ENCODE assay signal across 15 mouse cellular contexts in genomic region chr3:122376011-122376410, GRCm38 (mm10).
DNase-seq lines count a peak whose midpoint lies in the region; ATAC-seq and TF ChIP-seq lines count a peak whose summit lies in the region.
"Had no signal": no experiment of that assay in that cellular context is flagged by ENCODE, and none has a peak within 500 bp of the region (broad histone marks: within the 10 kb centered on the region; RNA-seq: fewer than 3 reads in every experiment).

No protein-coding gene starts in this region.

- no peaks in the 10 kb centered on the region for H3K36me3 ChIP-seq in forebrain, embryonic 10.5 days (replicated peaks)
- no peaks in the 10 kb centered on the region for H3K36me3 ChIP-seq in forebrain, embryonic 15.5 days
- H3K36me3 ChIP-seq in kidney, embryonic 14.5 days (ENCODE audit: control insufficient read depth, insufficient read depth, low read length): no peaks in the 10 kb centered on the region
- H3K36me3 ChIP-seq in CH12.LX (replicated peaks in 1 of 2; ENCODE audit: control insufficient read depth in 1 of 2, insufficient read depth in 1 of 2, low read length in 1 of 2): peaks cover 2 to 3% of the 10 kb centered on the region in 2 experiments
- no peaks in the 10 kb centered on the region for H3K36me3 ChIP-seq in embryonic facial prominence, embryonic 14.5 days (ENCODE audit: control insufficient read depth, insufficient read depth, low read length)

- peaks cover 7% of the 10 kb centered on the region; the same call in 1 of the 2 replicates for H3K27me3 ChIP-seq in forebrain, embryonic 10.5 days (ENCODE audit: poor library complexity, severe bottlenecking)
- no peaks in the 10 kb centered on the region for H3K27me3 ChIP-seq in forebrain, embryonic 15.5 days
- no peaks in the 10 kb centered on the region for H3K27me3 ChIP-seq in kidney, embryonic 14.5 days (ENCODE audit: control insufficient read depth, insufficient read depth, low read length)
- no peaks in the 10 kb centered on the region for H3K27me3 ChIP-seq in CH12.LX (replicated peaks)
- no peaks in the 10 kb centered on the region for H3K27me3 ChIP-seq in embryonic facial prominence, embryonic 14.5 days (replicated peaks; ENCODE audit: control insufficient read depth, insufficient read depth, low read length)
- H3K27me3 ChIP-seq: forebrain, embryonic 13.5 days had no signal

- in situ Hi-C loops in CH12.LX (cut with MboI; ENCODE audit: low pct_ligation_motif_present, low pct_unique_long_range_greater_than_20kb, low sequenced_read_pairs): no loop called here

- no peak overlapping the region for H3K4me2 ChIP-seq in forebrain, embryonic 15.5 days (replicated peaks)
- H3K4me2 ChIP-seq in kidney, embryonic 14.5 days (replicated peaks; ENCODE audit: low read depth, low read length): no peak overlapping the region
- no peak overlapping the region for H3K4me2 ChIP-seq in CH12.LX (ENCODE audit: insufficient read depth, low read depth, poor library complexity, severe bottlenecking)
- no peak overlapping the region for H3K4me2 ChIP-seq in embryonic facial prominence, embryonic 14.5 days (ENCODE audit: low read depth, low read length)
- H3K4me2 ChIP-seq: forebrain, embryonic 13.5 days had no signal

- H3K9me3 ChIP-seq in forebrain, embryonic 10.5 days: no peaks in the 10 kb centered on the region
- H3K9me3 ChIP-seq in forebrain, embryonic 15.5 days: no peaks in the 10 kb centered on the region
- H3K9me3 ChIP-seq in kidney, embryonic 14.5 days (ENCODE audit: control insufficient read depth, low read length): no peaks in the 10 kb centered on the region
- no peaks in the 10 kb centered on the region for H3K9me3 ChIP-seq in CH12.LX (replicated peaks; ENCODE audit: low read length)
- H3K9me3 ChIP-seq in embryonic facial prominence, embryonic 14.5 days (ENCODE audit: control insufficient read depth, low read length): no peaks in the 10 kb centered on the region
- H3K9me3 ChIP-seq: forebrain, embryonic 13.5 days had no signal

- peaks cover 36% of the 10 kb centered on the region for H3K4me1 ChIP-seq in forebrain, embryonic 10.5 days
- H3K4me1 ChIP-seq in forebrain, embryonic 15.5 days: peaks cover 16% of the 10 kb centered on the region
- H3K4me1 ChIP-seq in kidney, embryonic 14.5 days (ENCODE audit: control insufficient read depth, insufficient read depth, low read length): peaks cover 10% of the 10 kb centered on the region
- H3K4me1 ChIP-seq in CH12.LX (ENCODE audit: control insufficient read depth in 1 of 2, insufficient read depth in 2 of 2): peaks cover 45 to 84% of the 10 kb centered on the region in 2 experiments
- H3K4me1 ChIP-seq in embryonic facial prominence, embryonic 14.5 days (ENCODE audit: control insufficient read depth, insufficient read depth, low read length): peaks cover 17% of the 10 kb centered on the region

- H3K4me3 ChIP-seq in forebrain, embryonic 10.5 days: 0 out of 2 replicates have a peak overlapping the region, but pooled peaks have one; percentile 8
- no peak overlapping the region for H3K4me3 ChIP-seq in forebrain, embryonic 15.5 days
- no peak overlapping the region for H3K4me3 ChIP-seq in kidney, embryonic 14.5 days (ENCODE audit: low read length)
- H3K4me3 ChIP-seq in CH12.LX (replicated peaks in 1 of 3; ENCODE audit: low read depth in 2 of 3, low read length in 2 of 3, poor library complexity in 1 of 3): no peak overlapping the region
- no peak overlapping the region for H3K4me3 ChIP-seq in embryonic facial prominence, embryonic 14.5 days (ENCODE audit: low read depth, low read length)
- H3K4me3 ChIP-seq: forebrain, embryonic 13.5 days; gastrocnemius, adult 2 months had no signal

- TF ChIP-seq POLR2A in CH12.LX (IDR thresholded peaks at IDR 0.05; ENCODE audit: low read depth, low read length): no peak

- peak overlapping the region; percentile 80 for H3K27ac ChIP-seq in forebrain, embryonic 10.5 days
- H3K27ac ChIP-seq in forebrain, embryonic 15.5 days (replicated peaks): no peak overlapping the region
- 0 out of 2 replicates have a peak overlapping the region, but pooled peaks have one; percentile 7 for H3K27ac ChIP-seq in kidney, embryonic 14.5 days (ENCODE audit: low read depth, low read length)
- H3K27ac ChIP-seq in CH12.LX (ENCODE audit: insufficient read depth, low read depth): no peak overlapping the region
- no peak overlapping the region for H3K27ac ChIP-seq in embryonic facial prominence, embryonic 14.5 days (replicated peaks; ENCODE audit: low read depth, low read length)
- H3K27ac ChIP-seq: forebrain, embryonic 13.5 days; gastrocnemius, adult 2 months; liver, embryonic 14.5 days had no signal

- TF ChIP-seq CTCF in CH12.LX (conservative IDR thresholded peaks at IDR 0.05 in 1 of 2, IDR thresholded peaks at IDR 0.05 in 1 of 2; ENCODE audit: low read depth in 2 of 2, low read length in 2 of 2): no peak

- no peak for DNase-seq in forebrain, embryonic 10.5 days (ENCODE audit: extremely low spot score, low spot score)
- DNase-seq in kidney, postnatal 14 days: no peak
- no peak for DNase-seq in CH12.LX (ENCODE audit: extremely low read depth)
- DNase-seq in embryonic facial prominence, embryonic 14.5 days (ENCODE audit: low spot score): peak; percentile 35
- DNase-seq in spleen, adult 12 weeks (ENCODE audit: low spot score): no peak
- no peak for DNase-seq in adrenal gland, postnatal 4 days (ENCODE audit: low spot score in 2 of 2)
- DNase-seq: cerebellum, adult 11 months; gastrocnemius, adult 2 months; kidney, adult 9 months; layer of hippocampus, adult 9-11 months; right cerebral cortex, postnatal 14 days had no signal

- ATAC-seq in forebrain, embryonic 15.5 days (replicated peaks): no peak
- ATAC-seq in kidney, embryonic 14.5 days (ENCODE audit: low FRiP score, low TSS enrichment): peak; percentile 41; the same call in 1 of the 2 replicates
- no peak; the same call in 1 of the 2 replicates for ATAC-seq in embryonic facial prominence, embryonic 14.5 days (ENCODE audit: low read depth)

- no peak for TF ChIP-seq EP300 in CH12.LX (IDR thresholded peaks at IDR 0.05; ENCODE audit: low read length)

- TF ChIP-seq RAD21 in CH12.LX (IDR thresholded peaks at IDR 0.05; ENCODE audit: low read depth, low read length): no peak

- no peak overlapping the region for H3K9ac ChIP-seq in forebrain, embryonic 15.5 days (replicated peaks)
- no peak overlapping the region for H3K9ac ChIP-seq in kidney, embryonic 14.5 days (ENCODE audit: low read depth, low read length)
- H3K9ac ChIP-seq in CH12.LX (ENCODE audit: insufficient read depth, low read depth): no peak overlapping the region
- H3K9ac ChIP-seq in embryonic facial prominence, embryonic 14.5 days (ENCODE audit: low read depth, low read length): no peak overlapping the region
- H3K9ac ChIP-seq: forebrain, embryonic 13.5 days; liver, embryonic 14.5 days had no signal

- no peaks in the 10 kb centered on the region for H3K79me2 ChIP-seq in CH12.LX (replicated peaks; ENCODE audit: control insufficient read depth, extremely low read depth, insufficient read depth, poor library complexity, severe bottlenecking)

- dilution Hi-C loops in CH12.LX (cut with MboI; ENCODE audit: extremely low pct_ligation_motif_present, extremely low pct_unique_long_range_greater_than_20kb, low sequenced_read_pairs): no loop called here

TF ChIP-seq in CH12.LX, 34 proteins besides CTCF, POLR2A, EP300 and RAD21:
- no peak for TF ChIP-seq USF2 (conservative IDR thresholded peaks at IDR 0.05; ENCODE audit: low read depth, low read length)
- 0 out of 2 replicates have a peak, but pooled peaks have one; percentile 7 for TF ChIP-seq ETS1 (conservative IDR thresholded peaks at IDR 0.05; ENCODE audit: low read depth, low read length)
- TF ChIP-seq RCOR1 (conservative IDR thresholded peaks at IDR 0.05; ENCODE audit: low read depth, low read length): no peak

Comparison
In these comparisons a context has a peak if more than half of its experiments do, and no peak if none do; other contexts are left out.
1. H3K27ac ChIP-seq: peak in forebrain, embryonic 10.5 days (single experiment) and kidney, embryonic 14.5 days (single experiment); none in forebrain, embryonic 15.5 days (single experiment), CH12.LX (single experiment) and embryonic facial prominence, embryonic 14.5 days (single experiment).